Mouse (Mus musculus) neural tube, embryonic 11.5 days (tissue): Measurements from ENCODE around the gene Fance. TPM values are rescaled to one million over a fixed set of nuclear protein-coding genes. Genes with fewer than 3 reads are reported as not detected.

Source experiments
- ATAC-seq: fragments of 200-750 bp; cut with Nextera tagmentation; 2 replicates; pipeline ENCODE4 v1.8.0; 2017; ENCODE audit warnings: moderate number of reproducible peaks, mild to moderate bottlenecking, moderate TSS enrichment, moderate library complexity; ENCODE audit not compliant: insufficient read depth, low FRiP score, low TSS enrichment
- DNase-seq: peaks from one replicate; pipeline ENCODE4 v3.0.0-alpha.2; 2015; ENCODE audit warnings: low spot score
- H3K27ac ChIP-seq: fragments of 300-500 bp; sonication (generic); 2 replicates; pipeline ENCODE4 v1.5.1; 2014; ENCODE audit warnings: low read depth, mild to moderate bottlenecking, low read length
- H3K27me3 ChIP-seq: fragments of 300-500 bp; sonication (generic); 2 replicates; pipeline ENCODE4 v1.6.1; 2014; ENCODE audit warnings: mild to moderate bottlenecking, low read length, mixed read lengths; ENCODE audit not compliant: control insufficient read depth, insufficient read depth
- H3K36me3 ChIP-seq: fragments of 300-500 bp; sonication (generic); 2 replicates; pipeline ENCODE4 v1.6.1; 2014; ENCODE audit warnings: mild to moderate bottlenecking, low read length, moderate library complexity, mixed read lengths; ENCODE audit not compliant: control insufficient read depth, insufficient read depth
- H3K4me1 ChIP-seq: fragments of 300-500 bp; sonication (generic); 2 replicates; pipeline ENCODE4 v1.6.1; 2014; ENCODE audit warnings: low read length, mixed read lengths; ENCODE audit not compliant: control insufficient read depth, insufficient read depth
- H3K4me2 ChIP-seq: fragments of 300-500 bp; sonication (generic); 2 replicates; pipeline ENCODE4 v1.6.1; 2014; ENCODE audit warnings: low read depth, mild to moderate bottlenecking, moderate library complexity
- H3K4me3 ChIP-seq: fragments of 300-500 bp; sonication (generic); 2 replicates; pipeline ENCODE4 v1.5.1; 2014; ENCODE audit warnings: low read depth, low read length
- H3K9ac ChIP-seq: fragments of 300-500 bp; sonication (generic); 2 replicates; pipeline ENCODE4 v1.6.1; 2014; ENCODE audit warnings: mild to moderate bottlenecking, low read length
- H3K9me3 ChIP-seq: fragments of 300-500 bp; sonication (generic); 2 replicates; pipeline ENCODE4 v1.6.1; 2016; ENCODE audit warnings: low read length; ENCODE audit not compliant: control insufficient read depth
- WGBS: fragments of 180-500 bp; shearing (Covaris S2); extraction: QIAGEN DNeasy Blood & Tissue Kit; methylation state at CpG from one replicate; pipeline ENCODE4 v1.1.7; 2014; 5-methylcytosine and 5-hydroxymethylcytosine counted together
- polyA plus RNA-seq: library from polyadenylated mRNA; unstranded; fragments of >200 nt; fragmentation: Nextera tagmentation; extraction: Ambion mirVana; gene quantifications from 2 replicates; pipeline ENCODE4 v1.2.1, GENCODE M21; 2014

Gene Fance
- polyA plus RNA-seq, 1 experiment from 2014 or later, result 23.7 TPM

DNA sequence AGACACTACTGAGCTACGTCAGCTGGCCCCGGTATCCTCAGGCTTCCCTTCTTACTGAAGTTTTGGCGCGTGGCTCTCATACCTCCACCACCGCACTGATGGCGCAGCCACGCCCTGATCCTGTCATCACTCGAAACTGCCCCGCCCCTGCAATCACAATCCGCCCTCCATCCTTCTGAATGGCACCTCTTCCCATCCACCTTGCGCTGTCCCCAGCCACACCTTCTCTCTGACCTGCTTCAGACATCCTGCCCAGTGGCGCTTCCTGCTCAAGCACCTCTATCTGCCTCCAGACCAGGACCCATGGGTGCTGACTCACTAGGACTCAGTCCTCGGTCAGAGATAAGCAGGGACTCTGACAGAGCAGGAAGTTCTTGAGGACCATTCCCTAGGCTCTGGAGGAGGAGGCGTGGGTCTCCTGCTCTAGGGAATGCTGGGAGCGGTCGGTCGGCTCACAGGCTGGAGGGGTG, 62.3 kb downstream of the Fance start:
- H3K4me2 ChIP-seq, result no peak overlapping the region
- no peaks in the 10 kb centered on the region for H3K9me3 ChIP-seq
- 8% methylated on average over 17 of the region's 17 CpGs for WGBS
- peaks cover 19% of the 10 kb centered on the region for H3K27me3 ChIP-seq
- DNase-seq (no peak), ATAC-seq (no peak)
- no peaks in the 10 kb centered on the region for H3K36me3 ChIP-seq
- H3K4me1 ChIP-seq, result no peaks in the 10 kb centered on the region
- H3K27ac ChIP-seq, result no peak overlapping the region
- no peak overlapping the region for H3K9ac ChIP-seq
- H3K4me3 ChIP-seq, result no peak overlapping the region

Other genes with a start within 250 kb of the Fance start
- gene Tcp11, start 232.9 kb upstream of the Fance start, polyA plus RNA-seq, result 0.69 and 0.76 TPM in 2 replicates
- 8.7 and 9.4 TPM in 2 replicates for gene Scube3, start 171.4 kb upstream of the Fance start, polyA plus RNA-seq
- 31.1 and 32.5 TPM in 2 replicates for gene Zfp523, start 136.4 kb upstream of the Fance start, polyA plus RNA-seq
- gene Def6, start 105.7 kb upstream of the Fance start, polyA plus RNA-seq, result 2.1 and 2.7 TPM in 2 replicates
- gene Ppard, start 80.8 kb upstream of the Fance start, polyA plus RNA-seq, result 2.1 and 2.7 TPM in 2 replicates
- gene Rpl10a, start 15.0 kb downstream of the Fance start, polyA plus RNA-seq, result 478 TPM in 2 replicates
- gene Tead3, start 37.3 kb downstream of the Fance start, polyA plus RNA-seq, result 4.5 and 4.6 TPM in 2 replicates
- 3.3 and 5.0 TPM in 2 replicates for gene Tulp1, start 51.7 kb downstream of the Fance start, polyA plus RNA-seq
- 9.7 and 11.2 TPM in 2 replicates for gene Fkbp5, start 204.0 kb downstream of the Fance start, polyA plus RNA-seq
- not detected in 2 replicates for gene Armc12, start 217.3 kb downstream of the Fance start, polyA plus RNA-seq
- gene Clpsl2, start 235.9 kb downstream of the Fance start, polyA plus RNA-seq, result not detected in 2 replicates
- gene Clps, start 247.2 kb downstream of the Fance start, polyA plus RNA-seq, result not detected in 2 replicates